Mouse (Mus musculus) CD4-positive helper T cell, adult 2 months (primary cell): ENCODE data around the gene Spout1.
"Not testable (repeated sequence)": the region's sequence is repeated elsewhere in the genome, so short reads cannot be mapped to it uniquely, and the experiment has no call there.

Source experiments
- DNase-seq: peaks from one replicate; pipeline ENCODE4 v3.0.0-alpha.2; 2012; ENCODE audit warnings: low read depth, missing footprints, low spot score

Spout1 gene

GRCm38 (mm10) chr2:30178711-30179110, 452 bp upstream of the Spout1 start:
- DNase-seq, result not testable (repeated sequence)

DNA sequence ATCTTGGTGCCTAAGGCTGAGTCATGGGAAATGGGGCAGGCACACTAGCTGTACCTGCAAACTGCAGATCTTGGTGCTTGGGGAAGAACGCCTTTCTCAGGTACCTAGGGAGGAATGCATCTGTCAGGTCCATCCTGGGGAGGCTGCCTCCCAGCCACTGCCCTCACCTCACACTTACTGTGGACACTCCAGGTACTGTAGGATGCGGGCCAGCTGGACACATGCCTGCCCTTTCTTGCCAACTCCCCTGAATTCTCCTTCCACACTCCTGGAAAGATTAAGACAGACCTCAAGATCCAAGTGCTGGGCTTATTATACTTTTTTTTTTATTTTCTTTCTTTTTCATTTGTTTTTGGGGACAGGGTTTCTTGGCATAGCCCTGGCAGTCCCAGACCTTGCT, 1.7 kb downstream of the Spout1 start:
- DNase-seq, result no peak

DNA sequence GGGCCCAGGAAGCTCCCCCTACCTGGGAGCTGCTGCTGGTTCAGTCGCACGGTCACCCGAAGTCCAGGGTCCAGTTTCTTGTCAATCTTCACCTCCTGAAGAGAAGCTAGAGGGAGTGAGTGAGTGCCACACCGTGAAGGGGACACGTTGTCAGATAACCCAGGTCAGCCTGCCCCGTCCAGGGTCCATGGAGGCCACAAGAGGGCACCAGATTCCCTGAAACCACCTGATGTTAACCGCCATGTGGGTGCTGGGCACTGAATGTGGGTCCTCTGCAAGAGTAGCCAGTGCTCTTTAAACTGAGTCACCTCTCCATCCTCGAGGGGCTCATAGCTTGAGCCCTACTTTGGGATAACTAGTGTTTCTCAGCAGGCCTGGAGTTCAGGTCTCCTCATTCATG, 2.4 kb downstream of the Spout1 start:
- DNase-seq, result no peak

- no peak for DNase-seq
Measured at GRCm38 (mm10) chr2:30173541-30174240, 4.6 kb downstream of the Spout1 start.

DNA sequence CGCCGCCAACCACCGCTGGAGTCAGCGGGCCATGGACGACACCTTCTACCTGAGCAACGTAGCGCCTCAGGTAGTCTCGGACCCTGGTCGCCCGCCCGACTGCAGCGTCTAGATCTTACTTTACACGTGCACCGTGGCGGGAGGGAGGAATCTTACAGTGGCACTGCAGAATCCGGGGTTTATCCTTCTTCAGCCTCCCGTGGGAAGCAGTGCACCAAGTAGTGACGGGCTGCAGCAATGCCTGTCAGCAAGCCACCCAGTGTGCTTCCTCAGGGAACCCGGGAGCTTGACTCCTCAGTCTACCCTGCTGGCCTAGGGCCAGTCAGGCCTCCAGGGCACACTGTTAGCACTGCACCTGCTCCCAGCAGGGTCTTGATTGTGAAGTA, 6.3 kb downstream of the Spout1 start:
- no peak for DNase-seq

DNA sequence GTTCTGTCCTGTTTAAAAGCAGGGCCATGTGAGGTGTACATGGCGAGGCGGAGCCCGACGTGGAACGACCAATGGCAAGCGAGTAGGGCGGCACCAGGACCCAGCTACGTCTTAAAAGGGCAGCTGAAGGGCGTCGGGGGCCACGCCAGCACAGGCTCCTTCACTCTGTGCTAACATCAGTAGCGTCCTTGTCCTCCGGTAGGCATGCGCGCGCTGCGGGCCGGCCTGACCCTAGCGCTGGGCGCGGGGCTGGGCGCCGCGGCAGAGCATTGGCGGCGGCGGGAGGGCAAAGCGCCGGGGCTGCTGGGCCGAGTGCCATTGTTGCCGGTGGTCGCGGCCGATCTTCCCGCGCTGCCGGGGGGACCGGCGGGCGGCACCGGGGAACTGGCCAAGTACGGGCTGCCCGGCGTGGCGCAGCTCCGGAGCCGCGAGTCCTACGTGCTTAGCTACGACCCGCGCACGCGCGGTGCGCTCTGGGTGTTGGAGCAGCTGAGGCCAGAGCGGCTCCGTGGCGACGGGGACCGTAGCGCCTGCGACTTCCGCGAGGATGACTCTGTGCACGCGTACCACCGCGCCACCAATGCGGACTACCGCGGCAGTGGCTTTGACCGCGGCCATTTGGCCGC, 6.8 kb downstream of the Spout1 start, which contains the start of gene Endog:
Gene Endog, plus strand, starts transcription at position 123 of the 626 bp plus-strand sequence.
- DNase-seq, result peak; percentile 87

DNA sequence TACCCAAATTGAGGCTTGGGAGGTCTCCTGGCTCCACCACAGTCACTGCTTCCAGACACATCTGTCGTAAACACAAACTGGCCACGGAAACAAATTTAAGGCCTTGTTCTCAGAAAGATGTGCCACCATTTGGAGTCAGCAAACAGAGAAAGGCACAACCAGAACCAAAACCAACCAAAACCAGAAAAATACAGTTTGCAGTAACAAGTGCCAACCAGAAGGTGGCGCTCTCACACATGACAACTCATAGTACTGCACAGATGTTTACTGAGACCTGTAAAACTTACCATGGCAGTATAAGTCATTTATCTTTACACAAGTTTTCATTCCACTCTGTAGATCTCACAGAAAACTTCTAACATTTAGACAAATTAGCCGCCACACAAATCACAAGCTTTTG, 11.6 kb downstream of the Spout1 start:
- peak; percentile 29 for DNase-seq

DNA sequence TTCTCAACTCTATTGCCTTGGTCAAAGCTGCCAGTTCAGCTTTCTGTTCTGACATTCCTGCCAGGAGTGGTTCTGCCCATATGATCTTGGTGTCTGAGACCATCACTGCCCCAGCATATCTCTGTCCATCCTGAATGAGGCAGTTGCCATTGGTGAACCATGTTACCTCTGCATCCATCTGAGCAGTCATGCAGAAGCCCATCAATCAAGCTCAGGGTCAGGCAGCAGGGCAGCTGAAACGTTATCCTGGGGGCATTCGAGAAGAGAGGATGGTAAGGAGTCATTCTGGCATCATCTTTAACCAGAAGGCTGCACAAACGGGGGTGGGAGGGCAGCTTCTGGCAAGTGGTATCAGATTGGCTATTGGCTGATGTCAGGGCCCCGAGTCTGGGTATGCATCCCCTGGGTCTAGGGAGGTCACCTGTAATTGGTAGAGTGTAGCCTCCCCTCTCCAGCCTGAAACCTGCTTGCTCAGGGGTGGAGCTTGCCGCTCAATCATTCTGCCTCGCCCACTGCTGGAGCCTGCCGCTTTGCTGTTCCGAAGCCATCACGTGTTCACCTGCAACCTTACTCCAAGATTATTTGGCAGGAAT, 13.8 kb downstream of the Spout1 start:
- no peak for DNase-seq

- DNase-seq, result peak; percentile 67
Measured at GRCm38 (mm10) chr2:30161809-30162208, 16.4 kb downstream of the Spout1 start.

GRCm38 (mm10) chr2:30159871-30160270, 18.4 kb downstream of the Spout1 start:
- not testable (repeated sequence) for DNase-seq

DNA sequence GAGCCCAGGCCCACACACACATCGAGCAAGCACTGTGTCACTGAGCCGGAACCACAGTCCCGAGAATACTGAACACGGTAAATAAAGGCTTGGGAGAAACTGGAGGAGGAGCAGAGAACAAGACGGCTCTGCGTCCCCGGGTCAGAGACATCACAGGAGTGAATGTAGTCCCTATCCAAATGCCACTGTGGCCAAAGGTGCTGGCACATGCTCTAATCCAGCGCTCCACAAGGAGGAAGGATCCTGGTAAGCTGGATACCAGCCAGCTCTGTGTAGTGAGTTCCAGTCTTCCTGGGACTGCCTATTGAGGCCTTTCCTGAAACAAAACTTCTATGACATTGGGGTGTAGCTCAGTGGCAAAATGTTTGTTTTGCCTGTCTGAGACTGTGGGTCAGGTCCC, 25.6 kb downstream of the Spout1 start:
- DNase-seq, result no peak

GRCm38 (mm10) chr2:30151840-30152239, 26.4 kb downstream of the Spout1 start:
- no peak for DNase-seq

GRCm38 (mm10) chr2:30147466-30147865, 30.8 kb downstream of the Spout1 start:
- DNase-seq, result no peak

DNA sequence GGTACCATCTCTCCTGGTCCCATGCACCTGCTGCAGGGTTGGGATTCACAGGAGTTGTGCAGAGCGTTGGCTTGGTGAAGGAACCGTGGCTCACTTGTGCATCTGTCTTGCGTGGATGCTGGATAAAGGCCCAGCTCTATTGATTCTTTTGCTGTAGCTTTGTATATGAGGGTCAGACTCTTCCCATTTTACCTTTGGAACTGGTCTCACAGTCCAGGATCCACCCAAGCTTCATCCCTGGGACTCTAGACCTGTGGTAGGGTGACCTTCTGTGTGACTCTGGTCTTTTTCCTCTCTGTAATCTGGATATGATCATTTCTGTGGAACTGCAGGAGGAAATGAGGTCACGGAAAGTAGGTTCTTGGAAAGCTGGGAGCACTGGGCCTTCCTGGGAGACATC, 33.8 kb downstream of the Spout1 start:
- DNase-seq, result no peak

GRCm38 (mm10) chr2:30140021-30140420, 38.2 kb downstream of the Spout1 start:
- not testable (repeated sequence) for DNase-seq

- no peak for DNase-seq
Measured at GRCm38 (mm10) chr2:30136458-30136857, 41.8 kb downstream of the Spout1 start.

DNA sequence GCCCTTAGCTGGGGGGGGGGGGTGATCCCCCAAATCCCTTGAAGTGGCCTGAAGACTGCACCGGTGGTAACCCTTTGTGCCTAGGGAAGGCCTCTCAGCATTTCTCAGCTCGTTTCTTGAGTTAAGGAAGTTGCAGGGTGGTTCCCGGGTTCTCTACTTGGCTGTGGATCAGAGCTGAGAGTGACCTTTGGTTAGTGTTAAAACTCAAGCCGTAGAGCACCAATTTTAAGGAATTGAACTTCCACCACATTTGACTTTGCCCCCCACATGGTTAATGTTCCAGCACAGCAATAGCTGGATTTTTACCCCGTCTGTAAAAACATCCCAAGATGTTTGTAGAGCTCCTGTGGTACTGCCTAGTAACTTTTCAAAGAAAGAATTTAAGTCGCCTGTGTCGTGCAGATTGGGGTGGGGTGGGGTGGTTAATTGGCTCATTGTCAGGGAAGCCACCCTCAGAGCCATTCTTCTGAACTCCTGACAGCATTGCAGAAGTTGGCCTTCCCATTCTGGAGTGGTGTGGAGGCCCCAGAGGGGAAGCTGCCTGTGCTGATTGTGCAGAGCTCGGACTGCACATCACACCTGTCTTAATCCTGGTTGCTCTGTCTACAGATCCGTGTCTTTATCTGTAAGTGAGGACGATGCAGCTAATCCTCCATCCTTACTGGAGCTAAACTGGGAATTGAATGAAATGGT, 43.2 kb downstream of the Spout1 start:
- no peak for DNase-seq

DNA sequence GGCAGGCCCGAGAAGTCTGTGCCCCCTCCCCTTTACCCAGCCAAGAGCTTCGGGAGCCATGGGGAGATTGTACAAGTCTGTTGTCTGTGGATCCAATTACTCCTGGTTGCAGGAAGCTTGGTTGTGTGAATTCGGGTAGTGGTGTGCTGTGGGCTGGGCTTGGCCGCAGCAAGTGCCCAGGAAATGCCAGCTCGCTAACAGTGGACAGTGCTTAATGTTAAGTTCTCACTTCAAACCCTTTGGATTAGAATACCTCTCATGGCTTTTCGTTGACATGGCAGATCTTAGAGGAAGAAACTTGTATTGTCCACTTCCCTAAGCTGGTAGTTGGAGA, 43.9 kb downstream of the Spout1 start:
- DNase-seq, result no peak

DNA sequence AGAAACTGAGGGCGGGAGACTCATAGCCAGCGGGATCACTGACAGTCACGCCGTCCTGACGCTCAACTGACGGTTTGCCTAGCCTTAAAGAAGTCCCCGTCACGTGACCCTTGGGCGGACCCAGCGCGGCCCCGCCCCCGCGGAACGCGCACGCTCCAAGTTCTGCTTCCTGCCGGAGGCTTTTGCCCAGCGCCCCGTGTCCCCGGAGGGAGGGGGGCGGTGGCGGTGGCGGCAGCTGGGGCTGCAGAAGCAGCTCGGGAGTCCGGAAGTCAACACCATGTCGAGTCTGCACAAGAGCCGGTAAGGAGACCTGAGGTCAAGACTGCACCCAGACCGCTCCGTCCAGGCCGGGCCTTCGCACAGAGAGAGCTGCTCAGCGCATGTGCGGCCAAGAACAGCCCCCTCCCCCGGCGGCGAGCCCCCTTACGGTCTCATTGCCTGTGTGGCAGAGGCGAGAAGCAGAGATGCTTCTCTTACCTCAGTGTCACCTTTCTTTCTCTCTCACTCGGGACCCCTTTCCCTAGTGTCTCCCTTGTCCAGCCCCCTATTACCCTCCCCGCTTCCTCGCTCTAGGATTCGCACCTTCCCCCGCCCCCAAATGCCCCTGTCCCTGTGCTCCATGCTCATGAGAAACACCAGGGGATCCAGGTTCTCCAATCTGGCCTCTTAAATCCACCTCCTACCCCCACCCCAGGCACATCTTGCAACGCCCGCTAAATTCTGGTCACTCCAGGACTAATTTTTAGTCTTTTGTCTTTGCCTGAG, 44.5 kb downstream of the Spout1 start, which contains the start of gene Tbc1d13:
Gene Tbc1d13, plus strand, starts transcription at position 134 of the 765 bp plus-strand sequence.
- DNase-seq, result peak; percentile 99

GRCm38 (mm10) chr2:30132801-30133612, 45.3 kb downstream of the Spout1 start:
- no peak for DNase-seq

DNA sequence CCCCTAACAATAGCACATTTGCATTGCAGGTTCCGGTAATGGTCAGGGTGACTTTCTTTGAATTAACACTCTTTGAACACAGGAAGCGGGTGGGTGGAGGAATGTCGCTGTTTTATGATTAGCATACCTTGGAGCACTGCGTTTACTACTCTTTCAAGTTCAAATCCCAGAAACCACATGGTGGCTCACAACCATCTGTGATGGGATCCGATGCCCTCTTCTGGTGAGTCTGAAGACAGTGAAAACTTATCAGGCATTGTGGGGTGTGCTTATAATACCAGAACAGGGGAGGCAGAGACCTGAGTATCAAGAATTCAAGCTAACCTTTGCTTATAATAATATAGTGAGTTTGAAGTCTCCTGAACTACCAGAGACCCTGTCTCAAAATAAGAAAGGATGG, 47.0 kb downstream of the Spout1 start:
- peak; percentile 35 for DNase-seq
